Comparison of ENCODE assay signal across 20 mouse cellular contexts in the genomic region with DNA sequence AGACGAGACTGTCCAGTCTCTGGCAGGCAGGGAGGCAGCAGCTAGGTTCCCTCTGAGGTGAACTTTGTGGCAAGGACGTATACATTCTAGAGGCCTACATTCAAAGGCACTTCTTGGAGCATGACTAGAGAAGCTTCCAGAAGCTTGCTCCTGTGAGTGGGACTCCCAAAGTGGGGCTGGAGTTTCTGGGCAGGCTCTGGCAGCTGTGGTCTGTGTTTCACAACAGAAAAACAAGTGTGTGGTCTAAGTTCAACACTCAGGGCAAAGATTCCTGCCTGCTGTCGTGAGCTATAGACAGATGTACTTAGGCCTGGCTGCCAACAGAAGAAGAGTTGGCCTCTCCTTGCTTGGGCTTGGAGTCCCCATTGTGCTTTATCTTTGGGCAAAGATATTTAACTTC.
"Had no signal": no experiment of that assay in that cellular context is flagged by ENCODE, and none has a peak within 500 bp of the region (broad histone marks: within the 10 kb centered on the region; RNA-seq: fewer than 3 reads in every experiment).

No protein-coding gene starts in this region.

- H3K4me1 ChIP-seq: midbrain, embryonic 12.5 days; neural tube, embryonic 13.5 days had no signal

- H3K4me3 ChIP-seq: limb, embryonic 12.5 days; limb, embryonic 15.5 days; midbrain, embryonic 12.5 days; myocyte; neural tube, embryonic 13.5 days; stomach, embryonic 15.5 days had no signal

- ATAC-seq: intestine, embryonic 16.5 days; liver, postnatal 0 days; midbrain, embryonic 16.5 days had no signal

- H3K27me3 ChIP-seq: limb, embryonic 12.5 days; limb, embryonic 15.5 days; midbrain, embryonic 12.5 days; neural tube, embryonic 13.5 days; stomach, embryonic 15.5 days had no signal

- DNase-seq: kidney, adult 18-20 months; kidney, postnatal 10 days; kidney, postnatal 36 days; left cerebral cortex, postnatal 4 days; liver, postnatal 0 days; retina, postnatal 1 day; right cerebral cortex, postnatal 25 days; spleen, adult 18-20 months; thymus, postnatal 25 days had no signal

- H3K36me3 ChIP-seq: limb, embryonic 12.5 days; limb, embryonic 15.5 days; midbrain, embryonic 12.5 days; neural tube, embryonic 13.5 days; stomach, embryonic 15.5 days had no signal

- H3K9ac ChIP-seq: limb, embryonic 12.5 days; limb, embryonic 15.5 days; liver, embryonic 14.5 days; liver, postnatal 0 days; midbrain, embryonic 12.5 days; neural tube, embryonic 13.5 days; stomach, embryonic 15.5 days had no signal

- H3K9me3 ChIP-seq: limb, embryonic 12.5 days; limb, embryonic 15.5 days; midbrain, embryonic 12.5 days; neural tube, embryonic 13.5 days; stomach, embryonic 15.5 days had no signal

- H3K27ac ChIP-seq: limb, embryonic 12.5 days; limb, embryonic 15.5 days; liver, embryonic 14.5 days; macrophage; midbrain, embryonic 12.5 days; neural tube, embryonic 13.5 days; stomach, embryonic 15.5 days had no signal

- H3K4me2 ChIP-seq: limb, embryonic 12.5 days; limb, embryonic 15.5 days; liver, embryonic 11.5 days; midbrain, embryonic 12.5 days; neural tube, embryonic 13.5 days; stomach, embryonic 15.5 days had no signal
